Mouse (Mus musculus): Measurements from ENCODE around the gene R3hdm4. TPM values are rescaled to one million over a fixed set of nuclear protein-coding genes. Genes with fewer than 3 reads are reported as not detected.

The R3hdm4 gene
- polyA plus RNA-seq, 1 experiment from 2014 or later, result 231 TPM

DNA sequence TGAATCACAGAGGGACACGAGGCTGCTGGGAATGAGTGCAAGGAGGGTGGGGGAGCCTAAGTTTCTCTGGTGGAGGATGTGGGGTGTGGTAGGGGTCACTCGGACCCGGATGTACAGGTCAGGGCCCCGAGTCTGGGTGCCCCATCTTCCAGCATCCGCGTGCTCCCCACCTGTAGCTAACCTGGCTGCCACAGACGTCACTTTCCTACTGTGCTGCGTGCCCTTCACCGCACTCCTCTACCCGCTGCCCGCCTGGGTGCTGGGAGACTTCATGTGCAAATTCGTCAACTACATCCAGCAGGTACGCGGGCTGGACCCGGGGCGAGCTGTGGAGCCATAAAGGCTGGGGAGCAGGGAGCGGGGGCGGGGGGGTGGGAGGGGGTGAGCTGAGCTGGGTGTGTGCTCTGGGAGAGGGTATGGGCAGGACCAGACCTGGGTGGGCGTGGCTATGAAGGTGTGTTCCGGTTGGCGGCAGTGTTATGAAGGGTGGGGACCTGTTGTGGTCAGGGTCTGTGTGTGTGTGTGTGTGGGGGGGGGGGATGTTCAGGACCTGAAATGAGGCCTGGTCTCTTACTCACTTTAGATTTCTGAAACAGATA, 1.7 kb downstream of the R3hdm4 start:
- Histone ChIP-seq H3K9me3 (no peaks in the 10 kb centered on the region), H3K4me2 (replicated peaks) (no peak overlapping the region), H3K4me1 (replicated peaks) (peaks cover 60% of the 10 kb centered on the region), H3K9ac (replicated peaks) (no peak overlapping the region), H3K27me3 (peaks cover 67% of the 10 kb centered on the region), H3K36me3 (no peaks in the 10 kb centered on the region), H3K4me3 (replicated peaks) (peak overlapping the region; percentile 12; the same call in 1 of the 2 replicates), H3K27ac (no peak overlapping the region)
- WGBS, result 3% methylated on average over 21 of the region's 21 CpGs
- no peak for ATAC-seq

GRCm38 (mm10) chr10:79918231-79919078, 2.6 kb downstream of the R3hdm4 start:
- WGBS, result 4% methylated on average over 35 of the region's 35 CpGs
- Histone ChIP-seq H3K36me3 (no peaks in the 10 kb centered on the region), H3K9ac (replicated peaks) (no peak overlapping the region), H3K4me1 (replicated peaks) (peaks cover 67% of the 10 kb centered on the region), H3K27ac (no peak overlapping the region), H3K27me3 (peaks cover 63% of the 10 kb centered on the region), H3K9me3 (no peaks in the 10 kb centered on the region), H3K4me2 (replicated peaks) (peak overlapping the region; percentile 7; the same call in 1 of the 2 replicates), H3K4me3 (replicated peaks) (peak overlapping the region; percentile 12)
- no peak for ATAC-seq

DNA sequence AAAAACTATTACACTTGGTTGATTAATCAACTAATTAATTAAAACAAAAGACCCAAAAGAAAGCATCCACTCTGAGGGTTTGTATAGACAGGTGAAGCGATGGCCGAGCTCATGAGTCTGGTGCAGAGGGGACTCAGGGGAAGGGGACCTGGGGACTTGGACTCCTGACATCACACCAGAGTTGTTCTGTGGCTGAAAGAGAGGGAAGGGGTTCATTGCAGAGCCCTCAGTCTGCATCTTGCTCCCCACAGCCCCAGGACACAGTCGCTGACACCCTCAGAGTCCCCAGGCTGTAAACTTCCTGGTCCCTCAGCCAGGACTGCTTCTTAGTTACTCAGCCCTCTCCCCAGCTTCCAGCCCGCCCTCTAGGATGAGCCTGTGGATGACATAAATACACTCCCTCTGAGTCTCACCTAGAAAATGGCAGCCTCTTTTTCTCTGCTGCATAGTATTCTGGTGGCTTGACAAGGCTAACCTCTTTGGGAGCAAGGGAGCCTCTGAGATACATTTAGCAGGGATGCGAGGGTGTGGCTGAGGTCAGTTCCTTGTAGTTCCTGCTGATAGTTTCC, 3.4 kb downstream of the R3hdm4 start:
- H3K36me3 ChIP-seq, result no peaks in the 10 kb centered on the region
- peak overlapping the region; percentile 95 for H3K4me2 ChIP-seq (replicated peaks)
- peaks cover 67% of the 10 kb centered on the region for H3K4me1 ChIP-seq (replicated peaks)
- no peaks in the 10 kb centered on the region for H3K9me3 ChIP-seq
- H3K4me3 ChIP-seq (replicated peaks), result peak overlapping the region; percentile 67
- peak overlapping the region; percentile 87 for H3K9ac ChIP-seq (replicated peaks)
- H3K27ac ChIP-seq, result no peak overlapping the region
- peaks cover 54% of the 10 kb centered on the region for H3K27me3 ChIP-seq
- no peak for ATAC-seq
- 62% methylated on average over 5 of the region's 5 CpGs for WGBS

DNA sequence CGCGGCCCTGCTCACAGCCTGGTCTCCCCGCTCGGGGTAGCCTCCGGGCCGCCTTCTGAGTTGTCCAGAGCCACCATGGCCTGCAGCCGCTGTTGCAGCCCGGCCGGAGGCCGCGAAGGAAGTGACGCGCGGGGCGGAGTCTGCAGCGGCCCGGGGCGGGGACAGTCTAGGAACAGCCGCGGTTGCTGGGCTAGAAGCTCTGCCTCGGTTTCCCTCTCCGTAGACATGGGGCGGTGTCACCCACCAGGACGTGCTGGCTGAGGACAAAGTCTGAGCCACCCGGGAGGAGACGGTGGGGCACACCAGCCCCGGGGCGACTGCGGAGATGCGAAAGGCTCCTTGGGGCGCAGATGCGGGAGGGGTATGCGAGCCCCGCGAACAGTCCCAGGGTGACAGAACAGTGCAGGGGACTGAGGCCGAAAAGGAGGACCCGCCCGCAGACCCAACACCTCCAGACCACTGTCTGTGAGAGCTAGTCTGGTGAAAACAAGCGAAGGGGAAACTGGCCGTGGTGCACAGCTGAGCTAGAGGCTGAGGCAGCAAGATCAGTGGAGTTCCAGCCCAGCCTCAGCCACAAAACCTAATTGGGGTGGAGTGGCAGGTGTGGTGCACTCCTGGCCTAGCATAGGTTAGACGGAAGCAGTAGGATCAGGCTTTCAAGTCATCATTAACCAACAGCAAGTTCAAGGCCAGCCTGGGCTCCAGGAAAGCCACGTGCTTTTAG, 4.0 kb downstream of the R3hdm4 start, which contains the start of gene Kiss1r:
Gene Kiss1r (plus strand): TSS at position 164 of the 724 bp plus-strand sequence.
- H3K4me3 ChIP-seq (replicated peaks), result peak within 1 kb of the TSS; percentile 67
- H3K36me3 ChIP-seq, result peaks cover 4% of the 10 kb centered on the region; the same call in 1 of the 2 replicates
- peaks cover 48% of the 10 kb centered on the region for H3K27me3 ChIP-seq
- no peaks in the 10 kb centered on the region for H3K9me3 ChIP-seq
- peak within 1 kb of the TSS; percentile 72 for H3K27ac ChIP-seq
- peaks cover 67% of the 10 kb centered on the region for H3K4me1 ChIP-seq (replicated peaks)
- WGBS, result 2% methylated on average over 41 of the region's 42 CpGs
- H3K4me2 ChIP-seq (replicated peaks), result peak within 1 kb of the TSS; percentile 95
- H3K9ac ChIP-seq (replicated peaks), result peak within 1 kb of the TSS; percentile 87
- peak; percentile 82 for ATAC-seq

- H3K4me1 ChIP-seq (replicated peaks), result peaks cover 59% of the 10 kb centered on the region
- 10% methylated on average over 8 of the region's 8 CpGs for WGBS
- H3K36me3 ChIP-seq, result peaks cover 13% of the 10 kb centered on the region
- peaks cover 39% of the 10 kb centered on the region for H3K27me3 ChIP-seq
- H3K9me3 ChIP-seq, result no peaks in the 10 kb centered on the region
- no peak for ATAC-seq
- H3K4me3 ChIP-seq (replicated peaks), result peak overlapping the region; percentile 67
- peak overlapping the region; percentile 95 for H3K4me2 ChIP-seq (replicated peaks)
- H3K9ac ChIP-seq (replicated peaks), result peak overlapping the region; percentile 87
- H3K27ac ChIP-seq, result peak overlapping the region; percentile 72; the same call in 1 of the 2 replicates
Observed at GRCm38 (mm10) chr10:79916081-79916480, 4.9 kb downstream of the R3hdm4 start.

DNA sequence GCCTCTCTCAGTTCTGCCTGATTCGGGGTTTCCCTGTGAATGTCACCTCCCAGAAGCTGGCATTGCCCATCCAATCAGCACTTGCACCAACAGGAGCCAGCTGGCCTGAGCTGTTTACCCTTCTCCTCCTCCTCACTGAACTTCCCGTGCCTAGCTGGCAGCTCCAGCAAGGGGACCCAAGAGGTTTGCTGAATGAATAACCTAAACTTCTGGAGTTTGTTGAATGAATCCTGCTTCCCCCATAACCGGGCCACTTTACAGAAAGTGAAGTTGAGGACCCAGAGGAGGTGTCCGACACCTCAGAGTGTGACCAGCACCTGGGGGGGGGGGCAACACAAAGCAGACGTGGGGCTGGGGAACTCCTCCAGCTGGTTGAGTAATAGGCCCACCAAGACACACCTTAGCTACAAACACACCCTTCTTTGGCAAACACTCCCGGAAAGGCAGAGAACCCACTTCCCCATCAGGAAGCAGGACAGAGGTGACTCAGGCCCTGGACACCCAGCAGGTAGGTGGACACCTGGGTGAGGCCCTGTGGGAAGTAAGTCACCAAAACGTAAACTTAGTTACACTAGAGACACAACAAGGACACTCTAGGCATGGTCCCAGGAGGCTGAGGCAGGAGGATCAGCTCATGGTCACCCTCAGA, 5.9 kb downstream of the R3hdm4 start:
- Histone ChIP-seq H3K4me3 (replicated peaks) (no peak overlapping the region), H3K9ac (replicated peaks) (no peak overlapping the region), H3K4me2 (replicated peaks) (peak overlapping the region; percentile 95; the same call in 1 of the 2 replicates), H3K4me1 (replicated peaks) (peaks cover 49% of the 10 kb centered on the region), H3K27ac (no peak overlapping the region), H3K27me3 (peaks cover 29% of the 10 kb centered on the region), H3K36me3 (peaks cover 21% of the 10 kb centered on the region), H3K9me3 (no peaks in the 10 kb centered on the region)
- 81% methylated on average over 7 of the region's 7 CpGs for WGBS
- no peak for ATAC-seq

DNA sequence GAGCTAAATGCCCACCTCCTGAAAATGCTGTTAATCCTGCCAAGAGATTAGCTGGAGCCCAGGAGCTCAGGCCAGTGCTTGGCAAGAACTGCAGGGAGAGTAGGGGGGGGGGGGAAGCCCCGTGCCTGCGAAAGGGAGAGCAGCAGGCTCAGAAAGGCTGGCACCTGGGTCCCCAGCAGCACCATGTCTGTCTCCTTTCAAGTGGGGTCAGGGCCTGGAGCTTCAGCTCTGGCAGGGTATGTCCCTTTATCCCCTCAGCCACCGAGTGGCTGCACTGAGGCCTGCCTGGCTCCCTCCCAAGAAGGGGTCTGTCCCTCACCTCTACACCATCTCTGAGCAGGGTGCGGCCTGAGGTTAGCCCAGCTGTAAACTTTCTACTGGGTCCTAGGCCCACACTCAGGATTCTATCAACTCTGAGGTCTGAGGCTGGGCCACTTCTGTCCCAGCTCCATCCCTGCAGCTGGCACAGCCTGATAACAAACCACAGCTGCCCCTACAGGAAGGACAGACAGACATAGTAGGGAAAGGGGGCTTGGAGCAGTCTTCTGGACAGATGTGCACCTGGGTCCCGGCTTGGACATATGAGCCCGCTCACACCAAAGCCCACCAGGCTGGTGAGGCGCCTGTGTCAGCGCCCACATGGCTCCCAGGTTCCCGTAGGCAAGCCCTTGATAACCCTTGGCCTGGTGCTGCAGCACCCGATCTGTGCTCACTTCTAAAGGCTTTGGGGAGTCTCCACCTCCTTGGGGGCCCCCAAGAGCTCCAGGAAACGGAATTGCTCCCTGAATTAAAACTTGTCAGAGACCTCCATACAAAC, 6.7 kb downstream of the R3hdm4 start:
- Histone ChIP-seq H3K36me3 (peaks cover 21% of the 10 kb centered on the region), H3K9ac (replicated peaks) (0 out of 2 replicates have a peak overlapping the region, but pooled peaks have one; percentile 40), H3K4me2 (replicated peaks) (0 out of 2 replicates have a peak overlapping the region, but pooled peaks have one; percentile 1), H3K27ac (no peak overlapping the region), H3K9me3 (no peaks in the 10 kb centered on the region), H3K27me3 (peaks cover 21% of the 10 kb centered on the region), H3K4me1 (replicated peaks) (peaks cover 50% of the 10 kb centered on the region), H3K4me3 (replicated peaks) (no peak overlapping the region)
- ATAC-seq, result no peak
- WGBS, result 68% methylated on average over 10 of the region's 11 CpGs

GRCm38 (mm10) chr10:79912412-79912811, 8.6 kb downstream of the R3hdm4 start:
- H3K36me3 ChIP-seq, result peaks cover 21% of the 10 kb centered on the region
- H3K27ac ChIP-seq, result no peak overlapping the region
- ATAC-seq, result no peak
- H3K9ac ChIP-seq (replicated peaks), result no peak overlapping the region
- WGBS, result 69% methylated on average over 20 of the region's 20 CpGs
- peaks cover 2% of the 10 kb centered on the region for H3K27me3 ChIP-seq
- H3K9me3 ChIP-seq, result no peaks in the 10 kb centered on the region
- no peak overlapping the region for H3K4me3 ChIP-seq (replicated peaks)
- H3K4me2 ChIP-seq (replicated peaks), result no peak overlapping the region
- H3K4me1 ChIP-seq (replicated peaks), result peaks cover 45% of the 10 kb centered on the region

GRCm38 (mm10) chr10:79910556-79910955, 10.5 kb downstream of the R3hdm4 start, which contains the start of gene Gm26602:
Gm26602 (plus strand) TSS chr10:79910856.
- Histone ChIP-seq H3K4me3 (replicated peaks) (no peak within 1 kb of the TSS; the same call in 1 of the 2 replicates), H3K9ac (replicated peaks) (peak within 1 kb of the TSS; percentile 59), H3K36me3 (peaks cover 36% of the 10 kb centered on the region), H3K27me3 (no peaks in the 10 kb centered on the region), H3K9me3 (no peaks in the 10 kb centered on the region), H3K4me2 (replicated peaks) (0 out of 2 replicates have a peak within 1 kb of the TSS, but pooled peaks have one; percentile 47), H3K27ac (peak within 1 kb of the TSS; percentile 88), H3K4me1 (replicated peaks) (peaks cover 37% of the 10 kb centered on the region)
- WGBS, result 98% methylated on average over 4 of the region's 4 CpGs
- ATAC-seq, result no peak

- WGBS, result 23% methylated on average over 14 of the region's 14 CpGs
- ATAC-seq, result peak; percentile 48
- Histone ChIP-seq H3K27ac (peak overlapping the region; percentile 88), H3K9me3 (no peaks in the 10 kb centered on the region), H3K36me3 (peaks cover 48% of the 10 kb centered on the region), H3K27me3 (no peaks in the 10 kb centered on the region), H3K9ac (replicated peaks) (peak overlapping the region; percentile 59), H3K4me2 (replicated peaks) (peak overlapping the region; percentile 47), H3K4me3 (replicated peaks) (peak overlapping the region; percentile 58), H3K4me1 (replicated peaks) (peaks cover 25% of the 10 kb centered on the region)
Observed at GRCm38 (mm10) chr10:79909092-79909922, 11.7 kb downstream of the R3hdm4 start.

All from midbrain, embryonic 13.5 days (tissue).